Mouse (Mus musculus) stomach, embryonic 16.5 days (tissue): ENCODE data around the gene Mthfd2. TPM values are rescaled to one million over a fixed set of nuclear protein-coding genes. Genes with fewer than 3 reads are reported as not detected.
A peak's percentile ranks its signal among the peaks of the same experiment; 100 is the strongest.
"Not testable (repeated sequence)": the region's sequence is repeated elsewhere in the genome, so short reads cannot be mapped to it uniquely, and the experiment has no call there.

Experiments
- ATAC-seq: fragments of 200-750 bp; cut with Nextera tagmentation; 2 replicates; pipeline ENCODE4 v1.8.0; 2017; ENCODE audit warnings: moderate number of reproducible peaks, moderate TSS enrichment; ENCODE audit not compliant: insufficient read depth, low FRiP score
- H3K27ac ChIP-seq: fragments of 300-500 bp; sonication (generic); 2 replicates; pipeline ENCODE4 v1.5.1; 2014; ENCODE audit warnings: low read length
- H3K27me3 ChIP-seq: fragments of 300-500 bp; sonication (generic); 2 replicates; pipeline ENCODE4 v1.6.1; 2014; ENCODE audit warnings: low read length, control low read depth, mixed read lengths; ENCODE audit not compliant: control insufficient read depth, insufficient read depth
- H3K36me3 ChIP-seq: fragments of 300-500 bp; sonication (generic); 2 replicates; pipeline ENCODE4 v1.6.1; 2014; ENCODE audit warnings: low read length; ENCODE audit not compliant: control insufficient read depth, insufficient read depth
- H3K4me1 ChIP-seq: fragments of 300-500 bp; sonication (generic); 2 replicates; pipeline ENCODE4 v1.6.1; 2014; ENCODE audit warnings: low read length, control low read depth, mixed read lengths; ENCODE audit not compliant: control insufficient read depth, insufficient read depth
- H3K4me2 ChIP-seq: fragments of 300-500 bp; sonication (generic); 2 replicates; pipeline ENCODE4 v1.6.1; 2014; ENCODE audit warnings: low read depth, low read length, mixed read lengths
- H3K4me3 ChIP-seq: fragments of 300-500 bp; sonication (generic); replicated peaks from 2 replicates; pipeline ENCODE4 v1.5.1; 2014; ENCODE audit warnings: mild to moderate bottlenecking, low read length
- H3K9ac ChIP-seq: fragments of 300-500 bp; sonication (generic); 2 replicates; pipeline ENCODE4 v1.6.1; 2014; ENCODE audit warnings: low read length
- H3K9me3 ChIP-seq: fragments of 300-500 bp; sonication (generic); replicated peaks from 2 replicates; pipeline ENCODE4 v1.6.1; 2016; ENCODE audit warnings: low read length, control low read depth; ENCODE audit not compliant: control insufficient read depth
- WGBS: fragments of 180-500 bp; shearing (Covaris S2); extraction: QIAGEN DNeasy Blood & Tissue Kit; methylation state at CpG from one replicate; pipeline ENCODE4 v1.1.7; 2014; 5-methylcytosine and 5-hydroxymethylcytosine counted together
- polyA plus RNA-seq: library from polyadenylated mRNA; unstranded; fragments of >200 nt; fragmentation: Nextera tagmentation; extraction: Ambion mirVana; gene quantifications from 2 replicates; pipeline ENCODE4 v1.2.1, GENCODE M21; 2015

Mthfd2 gene
- polyA plus RNA-seq, 1 experiment from 2014 or later, result 35.2 TPM

- H3K4me1 ChIP-seq, H3K4me2 ChIP-seq, H3K9ac ChIP-seq, ATAC-seq, H3K4me3 ChIP-seq, H3K36me3 ChIP-seq, H3K9me3 ChIP-seq, H3K27ac ChIP-seq, H3K27me3 ChIP-seq: not testable (repeated sequence)
- WGBS, result 83% methylated on average over 8 of the region's 8 CpGs
Observed at GRCm38 (mm10) chr6:83345285-83345684, 19.6 kb upstream of the Mthfd2 start.

DNA sequence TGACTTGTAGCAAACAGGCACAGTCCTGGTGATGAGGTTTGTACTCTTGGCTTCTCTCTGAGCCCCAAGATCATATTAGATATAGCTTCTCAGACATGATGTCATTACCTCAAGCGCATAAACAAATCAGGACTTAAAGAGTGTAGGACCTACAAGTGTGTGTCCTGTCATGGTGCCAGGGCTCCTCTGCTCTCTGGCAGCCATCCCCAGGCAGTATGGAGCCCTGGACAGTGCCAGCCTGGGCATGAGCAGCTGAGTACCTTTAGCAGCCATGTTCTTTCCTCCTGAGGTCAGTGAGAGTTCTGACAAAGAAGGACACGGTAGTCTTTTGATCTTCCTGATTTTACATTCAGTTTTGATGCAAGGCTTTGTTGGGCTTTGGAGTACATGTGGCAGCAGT is 17.2 kb upstream of the Mthfd2 start:
- H3K9me3 ChIP-seq, result no peaks in the 10 kb centered on the region
- no peaks in the 10 kb centered on the region for H3K27me3 ChIP-seq
- no peaks in the 10 kb centered on the region for H3K4me1 ChIP-seq
- no peak overlapping the region for H3K27ac ChIP-seq
- peaks cover 5% of the 10 kb centered on the region for H3K36me3 ChIP-seq
- no peak overlapping the region for H3K4me3 ChIP-seq
- H3K9ac ChIP-seq, result no peak overlapping the region
- no peak for ATAC-seq
- WGBS, result 92% methylated on average over 2 of the region's 2 CpGs
- H3K4me2 ChIP-seq, result no peak overlapping the region

- ATAC-seq, result no peak
- Histone ChIP-seq H3K9me3 (no peaks in the 10 kb centered on the region), H3K9ac (no peak overlapping the region), H3K27ac (no peak overlapping the region), H3K36me3 (peaks cover 8% of the 10 kb centered on the region), H3K4me2 (no peak overlapping the region), H3K4me3 (no peak overlapping the region), H3K4me1 (no peaks in the 10 kb centered on the region), H3K27me3 (no peaks in the 10 kb centered on the region)
- 76% methylated on average over 3 of the region's 3 CpGs for WGBS
Observed at GRCm38 (mm10) chr6:83341387-83341786, 15.7 kb upstream of the Mthfd2 start.

DNA sequence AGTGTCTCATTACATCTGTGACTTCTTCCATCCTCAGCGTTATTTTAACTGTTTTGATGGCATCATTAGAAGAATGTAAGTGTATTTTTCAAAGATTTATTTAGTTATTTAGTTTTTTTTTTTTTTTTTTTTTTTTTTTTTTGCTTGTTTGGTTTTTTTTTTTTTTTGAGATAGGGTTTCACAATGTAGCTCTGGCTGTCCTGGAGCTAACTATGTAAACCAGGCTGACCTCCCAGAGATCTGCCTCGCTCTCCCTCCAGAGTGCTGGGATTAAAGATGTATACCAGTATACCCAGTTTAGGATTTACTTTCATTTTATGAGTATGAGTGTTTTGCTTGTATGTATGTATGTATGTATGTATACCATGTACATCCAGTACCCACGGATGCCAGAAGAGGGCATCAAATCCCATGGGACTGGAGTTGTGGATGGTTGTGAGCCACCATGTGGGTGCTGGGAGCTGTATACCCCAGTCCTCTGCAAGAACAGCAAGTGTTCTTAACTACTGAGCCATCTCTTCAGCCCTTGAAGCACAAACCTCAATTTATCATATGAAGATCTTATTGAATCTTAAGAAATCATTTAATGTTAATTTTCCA is 2.0 kb upstream of the Mthfd2 start:
- Histone ChIP-seq H3K9me3 (no peaks in the 10 kb centered on the region), H3K4me3 (no peak overlapping the region), H3K4me1 (peaks cover 11% of the 10 kb centered on the region), H3K4me2 (no peak overlapping the region), H3K36me3 (peaks cover 5% of the 10 kb centered on the region; the same call in 1 of the 2 replicates), H3K27ac (no peak overlapping the region), H3K9ac (no peak overlapping the region), H3K27me3 (no peaks in the 10 kb centered on the region)
- WGBS, result 93% methylated on average over 3 of the region's 3 CpGs
- no peak for ATAC-seq

DNA sequence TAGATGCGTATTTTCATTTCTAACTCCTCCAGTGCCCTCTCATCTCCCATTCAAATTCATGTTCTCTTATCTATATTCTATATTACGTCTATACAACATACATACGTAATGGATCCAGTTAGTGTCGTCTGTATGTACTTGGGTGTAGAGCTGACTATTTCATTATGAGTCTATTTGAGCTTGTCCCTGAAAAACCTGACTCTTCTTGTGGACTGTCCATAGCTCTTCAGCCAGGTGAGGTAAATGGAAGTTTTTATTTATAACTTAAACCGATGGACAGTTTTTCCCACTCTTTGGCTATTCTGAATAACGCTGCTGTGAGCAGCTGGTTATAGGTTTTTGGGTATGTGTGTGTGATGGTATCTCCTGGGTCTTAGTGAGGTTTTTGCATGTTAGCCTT is 1.1 kb upstream of the Mthfd2 start:
- peak overlapping the region; percentile 73 for H3K4me3 ChIP-seq
- H3K4me2 ChIP-seq, result peak overlapping the region; percentile 58
- peaks cover 11% of the 10 kb centered on the region for H3K4me1 ChIP-seq
- H3K9me3 ChIP-seq, result no peaks in the 10 kb centered on the region
- no peak overlapping the region for H3K27ac ChIP-seq
- no peaks in the 10 kb centered on the region for H3K27me3 ChIP-seq
- no peak for ATAC-seq
- H3K36me3 ChIP-seq, result peaks cover 5% of the 10 kb centered on the region; the same call in 1 of the 2 replicates
- whole genome bisulfite sequencing, result 44% methylated on average over 6 of the region's 6 CpGs
- peak overlapping the region; percentile 93 for H3K9ac ChIP-seq

- Histone ChIP-seq H3K27ac (peak overlapping the region; percentile 96), H3K36me3 (peaks cover 5% of the 10 kb centered on the region; the same call in 1 of the 2 replicates), H3K9me3 (no peaks in the 10 kb centered on the region), H3K27me3 (no peaks in the 10 kb centered on the region), H3K4me1 (peaks cover 11% of the 10 kb centered on the region), H3K9ac (peak overlapping the region; percentile 93), H3K4me3 (peak overlapping the region; percentile 73), H3K4me2 (peak overlapping the region; percentile 58)
- peak; percentile 26; the same call in 1 of the 2 replicates for ATAC-seq
- 2% methylated on average over 6 of the region's 6 CpGs for WGBS
Observed at GRCm38 (mm10) chr6:83326394-83326736, 657 bp upstream of the Mthfd2 start.

DNA sequence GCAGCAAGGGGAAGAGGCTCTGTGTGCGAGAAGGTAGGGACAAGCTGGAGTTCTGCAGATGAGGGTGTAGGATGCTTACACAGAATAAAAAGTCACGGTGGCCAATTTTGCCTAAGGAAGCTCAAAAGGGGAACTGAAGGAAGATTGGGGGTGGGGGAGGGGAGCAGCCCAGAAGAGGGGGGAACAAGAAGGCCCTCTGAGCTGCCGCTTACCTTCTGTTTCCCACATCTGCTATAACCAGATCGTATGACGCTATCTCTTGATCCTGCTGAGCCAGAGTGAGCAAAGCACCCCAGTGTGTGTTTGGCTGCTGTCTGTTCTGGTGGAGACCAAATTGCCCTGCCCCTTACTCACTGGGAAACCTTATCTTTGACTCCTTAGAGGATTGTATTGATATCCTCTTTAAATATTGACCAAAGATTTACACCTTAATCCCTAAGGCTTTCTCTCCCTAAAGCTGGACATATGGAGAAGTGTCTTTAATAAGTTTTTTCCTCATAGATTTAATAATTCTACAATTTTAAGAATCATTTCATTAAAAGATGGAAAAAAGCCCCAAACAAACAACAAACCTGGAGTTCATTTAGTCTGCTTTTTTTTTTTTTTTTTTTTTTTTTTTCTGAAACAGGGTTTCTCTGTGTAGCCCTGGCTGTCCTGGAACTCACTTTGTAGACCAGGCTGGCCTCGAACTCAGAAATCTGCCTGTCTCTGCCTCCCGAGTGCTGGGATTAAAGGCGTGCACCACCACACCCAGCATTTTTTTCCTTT is 1.9 kb downstream of the Mthfd2 start:
- no peak for ATAC-seq
- 0 out of 2 replicates have a peak overlapping the region, but pooled peaks have one; percentile 21 for H3K9ac ChIP-seq
- peak overlapping the region; percentile 21; the same call in 1 of the 2 replicates for H3K4me2 ChIP-seq
- WGBS, result 57% methylated on average over 8 of the region's 8 CpGs
- H3K27ac ChIP-seq, result peak overlapping the region; percentile 19; the same call in 1 of the 2 replicates
- H3K36me3 ChIP-seq, result no peaks in the 10 kb centered on the region
- no peaks in the 10 kb centered on the region for H3K27me3 ChIP-seq
- H3K4me1 ChIP-seq, result peaks cover 11% of the 10 kb centered on the region
- H3K9me3 ChIP-seq, result no peaks in the 10 kb centered on the region
- no peak overlapping the region for H3K4me3 ChIP-seq

DNA sequence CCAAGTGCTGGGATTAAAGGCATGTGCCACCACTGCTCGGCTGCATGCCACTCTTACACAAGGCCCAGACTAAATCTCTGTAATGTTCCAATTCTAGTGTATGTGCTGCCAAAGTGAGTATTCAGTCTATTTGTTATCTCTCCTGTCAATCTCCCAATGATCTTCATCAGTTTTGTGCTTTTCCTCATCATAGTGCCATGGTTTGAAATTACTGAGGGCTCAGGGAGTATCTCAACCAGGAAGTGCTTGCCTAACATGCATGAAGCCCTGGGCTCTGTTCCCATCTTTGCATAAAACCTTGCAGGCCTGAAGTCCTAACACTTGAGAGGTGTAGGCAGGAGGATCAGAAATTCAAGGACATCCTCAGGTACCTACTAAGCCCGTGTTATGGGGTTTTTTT is 2.9 kb downstream of the Mthfd2 start:
- H3K27me3 ChIP-seq, result no peaks in the 10 kb centered on the region
- 76% methylated on average over 2 of the region's 2 CpGs for WGBS
- no peak for ATAC-seq
- H3K27ac ChIP-seq, result no peak overlapping the region
- H3K4me1 ChIP-seq, result peaks cover 10% of the 10 kb centered on the region
- H3K4me3 ChIP-seq, result no peak overlapping the region
- H3K36me3 ChIP-seq, result no peaks in the 10 kb centered on the region
- no peak overlapping the region for H3K4me2 ChIP-seq
- no peak overlapping the region for H3K9ac ChIP-seq
- H3K9me3 ChIP-seq, result no peaks in the 10 kb centered on the region

DNA sequence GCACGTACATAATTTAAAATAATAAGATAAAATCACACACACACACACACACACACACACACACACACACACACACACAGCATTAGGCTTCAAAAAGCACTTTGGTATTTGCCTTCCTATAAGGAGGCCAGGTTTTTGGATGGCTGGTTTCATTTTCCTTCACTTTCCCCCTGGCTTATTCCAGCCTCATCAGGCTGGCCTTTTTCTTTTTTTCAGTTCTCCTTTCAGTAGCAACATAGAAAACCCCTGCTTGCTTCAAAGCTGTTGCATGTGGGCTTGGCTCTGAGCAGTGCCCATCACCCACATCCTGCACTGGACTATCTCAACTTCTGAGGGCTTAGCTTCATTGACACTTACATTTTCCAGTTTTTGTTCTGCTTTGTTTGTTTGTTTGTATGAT is 3.8 kb downstream of the Mthfd2 start:
- H3K27ac ChIP-seq, result no peak overlapping the region
- no peak for ATAC-seq
- WGBS, result 47% methylated on average over 1 of the region's 1 CpGs
- H3K36me3 ChIP-seq, result no peaks in the 10 kb centered on the region
- H3K4me2 ChIP-seq, result no peak overlapping the region
- H3K9ac ChIP-seq, result no peak overlapping the region
- H3K9me3 ChIP-seq, result no peaks in the 10 kb centered on the region
- peaks cover 6% of the 10 kb centered on the region for H3K4me1 ChIP-seq
- H3K4me3 ChIP-seq, result no peak overlapping the region
- H3K27me3 ChIP-seq, result no peaks in the 10 kb centered on the region
